Mouse (Mus musculus) bone marrow macrophage, adult 2 months (primary cell): ENCODE measurements at regions not wholly inside any gene's neighbourhood (a gene's known extent, or its start where the extent isn't known, plus 50 kb on each side); places are given as distances from the start of the nearest gene placed in this dataset.

Experiments
- H3K27ac ChIP-seq: 2 replicates; pipeline ENCODE4 v1.5.1; 2012; ENCODE audit warnings: low read depth, low read length; ENCODE audit not compliant: insufficient read depth
- H3K4me1 ChIP-seq: 2 replicates; pipeline ENCODE4 v1.6.1; 2012; ENCODE audit warnings: low read length; ENCODE audit not compliant: control insufficient read depth, insufficient read depth
- H3K4me3 ChIP-seq: 2 replicates; pipeline ENCODE4 v1.5.1; 2012; ENCODE audit warnings: mild to moderate bottlenecking, low read length, moderate library complexity; ENCODE audit not compliant: insufficient read depth
- CTCF ChIP-seq: IDR thresholded peaks from 2 replicates; pipeline ENCODE4 v1.5.1; 2012; ENCODE audit warnings: low read depth, mild to moderate bottlenecking, low read length, moderate library complexity
- POLR2A ChIP-seq: IDR thresholded peaks from 2 replicates; pipeline ENCODE4 v1.6.1; 2012; ENCODE audit warnings: mild to moderate bottlenecking, low read depth, low read length, borderline replicate concordance

DNA sequence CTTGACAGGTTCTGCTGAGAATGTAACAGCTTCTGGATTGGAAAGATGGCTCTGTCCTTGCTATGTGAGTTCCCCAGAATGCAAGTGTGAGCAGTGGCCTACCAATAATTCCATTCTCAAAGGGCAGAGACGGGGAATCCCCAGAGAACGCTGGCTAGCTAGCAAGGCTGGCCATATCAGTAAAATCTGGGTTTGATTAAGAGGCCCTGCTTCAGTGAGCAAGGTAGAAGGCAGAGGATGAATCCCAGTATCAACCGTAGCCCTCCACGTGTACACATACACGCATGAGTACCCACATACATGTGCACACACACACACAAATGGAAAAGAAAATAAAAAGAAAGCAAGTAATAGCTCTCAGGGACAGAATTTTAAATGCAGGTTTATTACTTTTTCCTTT is 55.3 kb downstream of the Tril start:
- TF ChIP-seq CTCF (no peak), POLR2A (no peak)
- H3K4me1 ChIP-seq, result peaks cover 26% of the 10 kb centered on the region
- H3K27ac ChIP-seq, result no peak overlapping the region
- no peak overlapping the region for H3K4me3 ChIP-seq

DNA sequence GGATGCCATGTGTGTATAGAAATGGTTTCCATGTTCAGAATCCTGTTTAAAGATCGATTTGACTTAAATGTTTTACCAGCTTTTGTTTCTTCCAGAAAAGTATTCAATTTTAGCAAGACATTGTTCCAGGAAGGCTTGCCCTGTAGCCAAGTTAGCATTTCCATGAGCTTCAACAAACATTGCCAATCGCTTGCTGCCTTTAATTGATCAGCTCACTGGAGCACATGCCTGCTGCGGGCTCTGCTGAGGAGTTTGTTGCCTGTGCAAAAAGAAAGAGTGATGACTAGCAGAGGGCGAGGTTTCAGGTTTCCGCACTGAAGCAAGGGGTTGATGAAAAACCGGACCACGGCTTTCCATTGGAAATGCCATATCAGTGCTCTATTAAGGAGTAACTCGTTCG is 58.0 kb downstream of the Tril start:
- TF ChIP-seq CTCF (no peak), POLR2A (no peak)
- peaks cover 41% of the 10 kb centered on the region for H3K4me1 ChIP-seq
- no peak overlapping the region for H3K27ac ChIP-seq

GRCm38 (mm10) chr6:53760651-53761058 is 60.0 kb downstream of the Tril start:
- Histone ChIP-seq H3K4me1 (peaks cover 33% of the 10 kb centered on the region), H3K4me3 (no peak overlapping the region), H3K27ac (peak overlapping the region; percentile 97)
- TF ChIP-seq CTCF, result no peak
- no peak for TF ChIP-seq POLR2A

More for the DNA sequence above, 58.0 kb downstream of the Tril start:
- H3K4me3 ChIP-seq, result no peak overlapping the region

- TF ChIP-seq POLR2A, result no peak
- no peak for TF ChIP-seq CTCF
- Histone ChIP-seq H3K4me3 (0 out of 2 replicates have a peak overlapping the region, but pooled peaks have one; percentile 26), H3K27ac (peak overlapping the region; percentile 97), H3K4me1 (peaks cover 31% of the 10 kb centered on the region)
These were observed 60.8 kb downstream of the Tril start for GRCm38 (mm10) chr6:53759686-53760306.

- no peak overlapping the region for H3K4me3 ChIP-seq
- no peak overlapping the region for H3K27ac ChIP-seq
- TF ChIP-seq CTCF (no peak), POLR2A (no peak)
- H3K4me1 ChIP-seq, result peaks cover 18% of the 10 kb centered on the region
These were observed 66.3 kb downstream of the Tril start for GRCm38 (mm10) chr6:53754366-53754765.

- Histone ChIP-seq H3K4me1 (peaks cover 5% of the 10 kb centered on the region), H3K27ac (no peak overlapping the region), H3K4me3 (no peak overlapping the region)
- TF ChIP-seq POLR2A, result no peak
These were observed 70.1 kb downstream of the Tril start for GRCm38 (mm10) chr6:53750539-53750938.
